Mouse (Mus musculus): ENCODE measurements around the gene Phf3. TPM values are rescaled to one million over a fixed set of nuclear protein-coding genes. Genes with fewer than 3 reads are reported as not detected.
"Not testable (repeated sequence)": the region's sequence is repeated elsewhere in the genome, so short reads cannot be mapped to it uniquely, and the experiment has no call there.

Gene Phf3
- total RNA-seq, 2 experiments from 2014 or later, result 75.6 to 110 TPM

DNA sequence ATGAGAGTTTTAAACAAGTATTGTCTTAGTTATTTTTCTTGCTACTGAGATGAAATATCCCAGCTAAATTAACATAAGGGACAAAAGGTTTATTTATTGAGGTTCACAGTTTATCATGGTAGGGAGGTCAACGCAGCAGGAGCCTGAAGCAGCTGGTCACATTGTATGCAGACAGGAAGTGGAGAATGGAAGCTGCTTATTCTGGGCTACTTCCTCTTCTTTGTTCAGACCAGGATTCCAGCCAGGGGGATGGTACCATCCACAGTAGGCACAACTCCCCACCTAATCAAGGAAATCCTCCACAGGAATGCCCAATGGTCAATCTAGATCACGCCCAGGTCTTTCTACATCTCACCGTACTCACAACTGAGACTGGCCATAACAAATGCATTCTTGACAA, 94.2 kb downstream of the Phf3 start:
- DNase-seq (ENCODE audit: low spot score in 2 of 2), result no peak
- intact Hi-C loops (cut with DNase I), result loop anchor here (5.0 kb wide), 1 partner anchor 373 kb away; no protein-coding TSS in a partner anchor

DNA sequence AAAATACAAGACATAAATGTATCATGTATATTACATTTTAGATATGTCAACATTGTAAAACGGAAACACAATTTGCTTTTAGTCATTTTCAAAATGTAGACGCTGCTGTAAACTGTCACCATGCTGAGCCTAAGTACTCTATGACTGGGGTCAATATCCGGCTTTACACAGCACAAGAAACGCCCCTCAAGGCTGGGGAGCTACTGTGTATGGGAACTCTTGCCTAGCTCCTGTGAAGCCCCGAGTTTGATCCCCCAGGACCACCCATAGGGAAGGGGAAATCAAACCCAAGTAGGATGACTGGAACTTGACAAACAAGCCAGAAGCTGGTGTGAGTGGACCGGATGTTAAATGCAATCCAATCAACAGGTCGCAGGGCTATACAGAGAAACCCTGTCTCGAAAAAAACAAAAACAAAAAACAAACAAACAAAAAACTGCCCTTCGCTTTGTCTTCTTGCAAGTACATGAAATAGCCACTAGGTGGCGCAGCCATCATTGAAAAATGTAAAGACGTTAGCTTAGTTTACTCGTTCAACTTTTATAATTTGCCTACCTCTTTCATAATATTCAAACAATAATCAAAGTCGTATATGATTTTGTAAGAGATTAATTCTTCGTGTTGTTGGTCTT, 95.2 kb downstream of the Phf3 start:
- intact Hi-C loops (cut with DNase I), result loop anchor here (5.0 kb wide), 1 partner anchor 374 kb away; no protein-coding TSS in a partner anchor
- no peak for DNase-seq (ENCODE audit: low spot score in 2 of 2)

DNA sequence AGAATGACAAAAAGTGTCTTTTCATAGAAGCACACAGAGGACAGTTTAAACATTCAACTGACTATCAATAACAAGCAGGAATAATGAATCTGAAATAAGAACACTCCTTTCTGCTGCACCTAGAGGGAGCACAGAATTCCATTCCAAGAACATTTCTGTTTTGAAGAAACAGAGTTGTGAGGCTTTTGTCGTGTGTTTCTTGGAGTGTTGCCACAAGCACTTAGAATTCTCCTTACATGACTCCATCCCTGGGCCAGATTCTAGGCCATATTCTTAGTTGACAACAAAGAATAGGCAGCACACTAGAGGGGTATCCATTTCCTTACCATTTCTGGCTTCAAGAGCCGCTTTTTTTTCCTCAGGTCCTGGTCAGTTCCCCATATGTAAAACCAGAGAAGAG, 97.5 kb downstream of the Phf3 start:
- intact Hi-C loops (cut with DNase I), result loop anchor here (5.0 kb wide), 1 partner anchor 376 kb away; no protein-coding TSS in a partner anchor
- DNase-seq (ENCODE audit: low spot score in 2 of 2), result no peak

DNA sequence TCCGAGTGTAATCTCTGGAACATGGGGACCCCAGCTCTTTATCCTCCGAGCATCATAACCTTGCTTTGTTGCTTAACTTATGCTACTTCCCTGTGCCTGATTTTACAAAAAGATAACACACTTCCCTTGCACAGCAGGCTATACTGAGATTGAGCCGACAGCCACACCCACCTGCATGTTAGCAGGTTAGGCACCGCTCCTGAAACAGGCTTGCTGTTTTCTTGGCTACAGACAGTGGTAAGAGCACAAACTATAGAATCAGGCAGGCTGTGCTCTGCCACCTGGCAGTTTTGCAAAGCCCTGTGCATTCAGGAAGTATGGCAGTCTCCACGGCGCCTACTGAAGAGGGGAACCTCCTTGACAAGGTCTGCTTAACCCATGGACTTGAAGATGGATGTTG, 100.1 kb downstream of the Phf3 start:
- intact Hi-C loops (cut with DNase I), result no loop called here
- DNase-seq (ENCODE audit: low spot score in 2 of 2), result no peak

DNA sequence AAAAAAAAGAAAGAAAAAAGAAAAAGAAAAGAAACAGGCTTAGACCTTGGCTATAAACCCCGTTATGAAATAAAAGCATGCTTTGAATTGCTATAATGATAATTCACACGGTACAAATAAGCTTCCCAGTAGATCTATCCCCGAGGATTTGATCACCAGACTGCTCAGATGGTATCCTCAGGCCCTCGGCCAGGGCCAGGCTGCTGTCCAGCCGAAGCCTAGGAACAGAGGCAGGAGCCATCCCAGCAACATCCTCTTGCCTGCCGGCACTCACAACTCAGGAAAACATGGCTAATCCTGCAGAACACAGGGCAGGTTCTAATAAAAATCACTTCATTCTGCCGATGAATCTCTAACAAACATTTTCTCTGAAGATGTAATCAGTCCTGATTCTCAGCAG, 100.9 kb downstream of the Phf3 start:
- intact Hi-C loops (cut with DNase I), result no loop called here
- DNase-seq (ENCODE audit: low spot score in 2 of 2), result no peak

DNA sequence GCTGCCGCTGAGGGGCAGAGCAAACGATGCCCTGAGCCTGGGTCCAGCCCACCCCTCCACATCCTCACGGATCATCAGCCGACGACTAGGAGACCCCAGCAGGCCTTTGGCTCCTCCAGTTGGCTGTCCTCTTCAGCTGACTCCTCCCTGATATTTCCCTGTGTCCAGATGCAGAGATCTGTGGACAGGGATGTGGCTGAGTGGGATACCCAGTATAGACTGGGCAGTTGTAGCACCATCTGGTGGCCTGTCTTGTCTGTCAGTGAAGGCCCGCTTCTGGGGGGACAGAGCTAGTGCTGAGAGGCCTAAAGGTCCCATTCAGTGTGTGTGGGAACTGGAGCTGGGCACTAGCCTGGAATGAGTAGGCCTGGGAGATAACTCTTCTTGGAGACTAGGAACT, 101.9 kb downstream of the Phf3 start:
- peak in 1 of 2 experiments; percentile 3 for DNase-seq (ENCODE audit: low spot score in 2 of 2)
- intact Hi-C loops (cut with DNase I), result no loop called here

DNA sequence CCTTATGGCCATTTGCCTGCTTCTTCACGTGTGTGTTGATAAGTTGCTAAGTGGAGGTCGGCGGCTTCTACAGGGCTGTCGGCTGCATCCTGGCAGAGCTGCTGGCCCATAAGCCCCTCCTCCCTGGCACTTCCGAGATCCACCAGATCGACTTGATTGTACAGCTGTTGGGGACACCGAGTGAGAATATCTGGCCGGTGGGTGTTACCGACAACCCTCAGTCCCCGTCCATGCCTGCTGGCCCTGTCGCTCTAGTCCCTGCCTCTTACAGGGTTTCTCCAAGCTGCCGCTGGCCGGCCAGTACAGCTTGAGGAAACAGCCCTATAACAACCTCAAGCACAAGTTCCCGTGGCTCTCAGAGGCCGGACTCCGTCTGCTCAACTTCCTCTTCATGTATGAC, 103.1 kb downstream of the Phf3 start:
- intact Hi-C loops (cut with DNase I), result not testable (repeated sequence)
- DNase-seq (ENCODE audit: low spot score in 2 of 2), result peak in 1 of 2 experiments; percentile 2

DNA sequence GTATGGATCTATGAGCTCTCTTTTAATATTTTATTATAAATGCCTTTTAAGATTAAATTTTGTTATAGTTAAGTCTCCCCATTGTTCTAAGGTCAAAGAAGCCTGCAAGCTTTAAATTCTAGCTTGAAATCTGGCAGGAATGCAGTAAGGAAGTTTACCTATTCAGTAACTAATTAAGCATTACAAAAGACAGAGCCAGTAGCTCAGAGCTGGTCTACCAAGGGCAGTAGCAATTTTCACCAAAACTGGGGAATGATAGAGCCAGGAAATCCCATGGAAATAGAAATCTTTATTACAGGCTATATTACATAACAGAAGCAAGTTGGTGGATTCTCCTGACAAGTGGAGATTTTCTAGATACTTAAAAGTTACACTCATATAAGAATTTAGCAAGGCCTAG, 116.9 kb downstream of the Phf3 start:
- intact Hi-C loops (cut with DNase I), result no loop called here
- no peak for DNase-seq (ENCODE audit: low spot score in 2 of 2)

DNA sequence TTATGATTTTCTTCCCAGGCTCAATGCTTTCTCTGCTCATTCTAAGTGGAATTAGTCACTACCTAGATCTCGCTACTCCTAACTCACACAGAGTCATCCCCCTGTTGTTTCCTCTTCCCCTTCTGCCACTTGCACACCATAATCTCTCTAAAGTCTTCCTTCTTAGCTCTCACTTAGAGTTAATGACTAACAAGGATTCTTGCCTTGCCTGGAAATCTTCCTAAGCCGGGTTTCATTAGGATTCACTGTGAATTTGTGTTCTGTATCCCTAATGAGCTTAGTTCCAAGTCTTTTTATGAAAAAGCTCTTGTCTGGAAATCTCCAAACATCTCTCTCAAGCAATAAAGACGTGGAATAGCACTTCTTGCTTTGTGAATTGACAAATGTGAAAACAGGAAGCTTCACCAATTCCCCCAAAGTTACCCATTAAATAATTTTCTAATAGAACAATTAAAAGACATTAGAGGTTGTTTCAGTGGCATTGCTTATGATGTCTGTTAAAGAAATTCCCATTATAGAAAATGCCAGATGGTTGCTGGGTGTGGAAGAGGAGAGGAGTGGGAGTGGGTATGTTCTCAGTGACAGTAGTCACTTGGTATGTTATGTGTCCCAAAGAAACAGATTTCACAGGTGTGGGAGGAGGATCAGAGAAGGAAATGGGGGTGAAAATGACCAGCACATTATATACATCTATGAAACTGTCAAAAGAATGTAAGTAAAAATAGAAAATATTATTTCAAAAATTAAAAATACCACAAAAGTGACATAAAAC, 118.1 kb downstream of the Phf3 start:
- intact Hi-C loops (cut with DNase I), result no loop called here
- DNase-seq (ENCODE audit: low spot score in 2 of 2), result no peak

Other genes starting within 250 kb of the Phf3 start
- not detected for gene AC153137.1, start 104.0 kb upstream of the Phf3 start, total RNA-seq (2021)

All from left cerebral cortex, postnatal 36 days (tissue).